Mouse (Mus musculus): Measurements from ENCODE around the gene Crtc2.
A peak's percentile ranks its signal among the peaks of the same experiment; 100 is the strongest.

Crtc2 gene

DNA sequence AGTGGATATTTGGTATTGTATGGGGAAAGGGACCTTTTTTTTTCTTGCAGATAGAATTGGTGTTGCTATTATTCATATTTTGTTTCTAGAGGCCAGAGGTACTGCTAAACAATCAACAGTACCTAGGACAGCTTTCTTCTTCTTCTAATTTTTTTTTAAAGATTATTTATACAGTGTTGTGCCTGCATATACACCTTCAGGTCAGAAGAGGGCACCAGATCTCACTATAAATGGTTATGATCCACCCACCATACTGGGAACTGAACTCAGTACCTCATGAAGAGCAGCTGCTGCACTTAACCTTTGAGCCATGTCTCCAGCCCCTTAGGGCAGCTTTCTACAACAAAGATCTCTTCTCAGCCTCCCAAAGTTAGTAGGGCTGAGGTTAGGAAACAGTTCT, 59.4 kb downstream of the Crtc2 start:
- DNase-seq (ENCODE audit: low read depth), result peak; percentile 20
